Mouse (Mus musculus) liver, embryonic 12.5 days (tissue): ENCODE measurements around the gene Hoxc8. TPM values are rescaled to one million over a fixed set of nuclear protein-coding genes. Genes with fewer than 3 reads are reported as not detected.
A peak's percentile ranks its signal among the peaks of the same experiment; 100 is the strongest.

ENCODE experiments used
- ATAC-seq: fragments of 200-750 bp; cut with Nextera tagmentation; 2 replicates; pipeline ENCODE4 v1.8.0; 2017; ENCODE audit warnings: moderate number of reproducible peaks, mild to moderate bottlenecking, moderate library complexity
- H3K27ac ChIP-seq: fragments of 300-500 bp; sonication (generic); 2 replicates; pipeline ENCODE4 v1.5.1; 2016; ENCODE audit warnings: mild to moderate bottlenecking
- H3K27me3 ChIP-seq: fragments of 300-500 bp; sonication (generic); replicated peaks from 2 replicates; pipeline ENCODE4 v1.6.1; 2016; ENCODE audit warnings: mild to moderate bottlenecking, moderate library complexity
- H3K36me3 ChIP-seq: fragments of 300-500 bp; sonication (generic); 2 replicates; pipeline ENCODE4 v1.6.1; 2016; ENCODE audit warnings: mild to moderate bottlenecking, moderate library complexity
- H3K4me1 ChIP-seq: fragments of 300-500 bp; sonication (generic); 2 replicates; pipeline ENCODE4 v1.6.1; 2016
- H3K4me2 ChIP-seq: fragments of 300-500 bp; sonication (generic); 2 replicates; pipeline ENCODE4 v1.6.1; 2016; ENCODE audit warnings: mild to moderate bottlenecking, moderate library complexity
- H3K4me3 ChIP-seq: fragments of 300-500 bp; sonication (generic); 2 replicates; pipeline ENCODE4 v1.5.1; 2016; ENCODE audit warnings: mild to moderate bottlenecking, moderate library complexity
- H3K9ac ChIP-seq: fragments of 300-500 bp; sonication (generic); 2 replicates; pipeline ENCODE4 v1.6.1; 2016; ENCODE audit warnings: mild to moderate bottlenecking, moderate library complexity
- H3K9me3 ChIP-seq: fragments of 300-500 bp; sonication (generic); replicated peaks from 2 replicates; pipeline ENCODE4 v1.6.1; 2016; ENCODE audit warnings: mild to moderate bottlenecking, moderate library complexity
- WGBS: fragments of 180-500 bp; shearing (Covaris S2); methylation state at CpG from one replicate; pipeline ENCODE4 v1.1.7; 2016; ENCODE audit not compliant: insufficient replicate concordance; 5-methylcytosine and 5-hydroxymethylcytosine counted together
- polyA plus RNA-seq: library from polyadenylated mRNA; unstranded; fragments of >200 nt; fragmentation: Nextera tagmentation; extraction: Ambion mirVana; gene quantifications from 2 replicates; pipeline ENCODE4 v1.2.1, GENCODE M21; 2016

Hoxc8 gene
- polyA plus RNA-seq, 1 experiment from 2014 or later: 0.08 TPM

DNA sequence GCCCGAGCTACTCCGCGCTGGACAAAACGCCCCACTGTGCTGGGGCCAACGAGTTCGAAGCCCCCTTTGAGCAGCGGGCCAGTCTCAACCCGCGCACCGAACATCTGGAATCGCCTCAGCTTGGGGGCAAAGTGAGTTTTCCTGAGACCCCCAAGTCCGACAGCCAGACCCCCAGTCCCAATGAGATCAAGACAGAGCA lies 23.2 kb upstream of the Hoxc8 start, which contains the start of gene Hoxc5:
Hoxc5 (plus strand) TSS at position 132 of the 199 bp plus-strand sequence.
- no peaks in the 10 kb centered on the region for H3K4me1 ChIP-seq
- peak within 1 kb of the TSS; percentile 9; the same call in 1 of the 2 replicates for H3K4me3 ChIP-seq
- H3K27me3 ChIP-seq: peaks cover 99% of the 10 kb centered on the region
- H3K9me3 ChIP-seq: no peaks in the 10 kb centered on the region
- WGBS: 6% methylated on average over 12 of the region's 12 CpGs
- H3K36me3 ChIP-seq: no peaks in the 10 kb centered on the region
- no peak within 1 kb of the TSS for H3K9ac ChIP-seq
- no peak for ATAC-seq
- no peak within 1 kb of the TSS for H3K27ac ChIP-seq
- H3K4me2 ChIP-seq: peak within 1 kb of the TSS; percentile 27; the same call in 1 of the 2 replicates

DNA sequence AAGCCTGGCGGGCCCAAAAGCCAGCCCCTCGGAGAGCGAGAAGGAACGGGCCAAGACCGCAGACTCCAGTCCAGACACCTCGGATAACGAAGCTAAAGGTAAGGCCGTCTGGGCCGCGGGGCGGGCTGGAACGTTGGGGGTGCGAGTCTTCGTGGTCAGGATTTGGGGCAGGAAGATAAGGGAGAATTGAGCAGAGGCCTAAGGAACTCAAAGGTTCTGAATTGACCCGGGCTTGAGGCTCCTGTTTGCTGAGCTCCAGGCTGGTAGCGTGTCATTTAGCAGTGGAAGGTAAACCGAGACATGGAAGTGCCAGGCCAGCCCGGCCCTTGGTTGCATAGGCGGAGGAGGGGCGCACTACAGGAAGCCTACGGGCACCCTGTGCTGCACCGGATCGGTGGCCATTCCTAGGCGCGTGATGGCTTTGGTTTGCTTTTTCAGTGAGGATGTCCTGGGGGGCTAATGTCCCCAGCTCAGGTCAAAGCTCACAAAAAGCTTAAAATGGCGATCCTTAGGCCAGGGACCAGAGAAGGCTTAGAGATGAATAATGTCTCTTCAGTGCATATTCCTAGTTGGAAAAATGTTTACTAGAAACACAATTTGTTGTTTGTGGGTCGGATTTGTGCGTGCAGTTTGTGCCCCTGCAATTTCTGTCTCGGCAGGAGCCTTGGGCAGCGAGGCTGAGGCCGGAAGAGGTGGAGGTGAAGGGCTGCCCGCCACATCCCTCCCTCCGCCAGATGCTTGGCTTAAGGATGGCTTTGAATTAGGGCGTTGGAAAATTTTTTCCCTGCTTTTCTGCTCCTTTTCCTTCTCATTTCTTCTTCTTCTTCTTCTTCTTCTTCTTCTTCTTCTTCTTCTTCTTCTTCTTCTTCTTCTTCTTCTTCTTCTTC lies 22.7 kb upstream of the Hoxc8 start:
- H3K9me3 ChIP-seq: no peaks in the 10 kb centered on the region
- ATAC-seq: no peak
- WGBS: 4% methylated on average over 34 of the region's 34 CpGs
- H3K4me1 ChIP-seq: no peaks in the 10 kb centered on the region
- H3K36me3 ChIP-seq: no peaks in the 10 kb centered on the region
- H3K9ac ChIP-seq: no peak overlapping the region
- H3K27ac ChIP-seq: no peak overlapping the region
- no peak overlapping the region for H3K4me3 ChIP-seq
- H3K4me2 ChIP-seq: no peak overlapping the region
- peaks cover 99% of the 10 kb centered on the region for H3K27me3 ChIP-seq

DNA sequence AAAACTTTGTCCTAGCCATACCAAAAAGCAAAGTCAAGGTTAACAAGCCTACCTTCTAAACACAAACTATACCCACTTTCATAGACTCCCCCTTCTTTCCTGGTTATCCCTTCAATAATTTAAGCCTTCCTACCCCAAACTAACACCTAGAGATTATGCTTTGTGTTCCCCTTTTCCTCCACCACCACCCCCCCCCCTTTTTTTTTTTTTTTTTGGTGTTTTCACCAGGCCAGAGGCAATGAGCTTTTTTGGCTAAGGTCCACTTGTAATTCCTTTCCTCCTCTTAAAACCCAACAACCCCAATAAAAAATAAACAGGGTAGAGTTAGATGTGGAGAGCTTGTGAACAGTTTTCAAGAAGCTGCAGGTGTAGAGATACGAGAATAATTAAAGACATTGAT lies 21.1 kb upstream of the Hoxc8 start:
- no peak overlapping the region for H3K27ac ChIP-seq
- WGBS: 7% methylated on average over 1 of the region's 1 CpGs
- H3K9ac ChIP-seq: no peak overlapping the region
- H3K4me2 ChIP-seq: no peak overlapping the region
- ATAC-seq: no peak
- H3K27me3 ChIP-seq: peaks cover 99% of the 10 kb centered on the region
- H3K4me1 ChIP-seq: no peaks in the 10 kb centered on the region
- no peaks in the 10 kb centered on the region for H3K9me3 ChIP-seq
- H3K4me3 ChIP-seq: no peak overlapping the region
- H3K36me3 ChIP-seq: no peaks in the 10 kb centered on the region

DNA sequence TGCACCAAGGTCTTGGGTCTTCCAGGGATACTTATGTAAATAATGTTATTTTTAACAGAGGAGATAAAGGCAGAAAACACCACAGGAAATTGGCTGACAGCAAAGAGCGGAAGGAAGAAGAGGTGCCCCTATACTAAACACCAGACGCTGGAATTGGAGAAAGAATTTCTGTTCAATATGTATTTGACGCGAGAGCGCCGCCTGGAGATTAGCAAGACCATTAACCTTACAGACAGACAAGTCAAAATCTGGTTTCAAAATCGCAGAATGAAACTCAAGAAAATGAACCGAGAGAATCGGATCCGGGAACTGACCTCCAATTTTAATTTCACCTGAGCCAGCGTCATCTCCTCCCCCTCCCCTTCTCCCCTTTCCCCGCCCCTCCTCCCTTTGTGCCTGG lies 19.7 kb upstream of the Hoxc8 start:
- Histone ChIP-seq H3K4me1 (no peaks in the 10 kb centered on the region), H3K4me3 (no peak overlapping the region), H3K36me3 (no peaks in the 10 kb centered on the region), H3K9ac (no peak overlapping the region), H3K27me3 (peaks cover 99% of the 10 kb centered on the region), H3K9me3 (no peaks in the 10 kb centered on the region), H3K27ac (no peak overlapping the region), H3K4me2 (no peak overlapping the region)
- 3% methylated on average over 12 of the region's 12 CpGs for WGBS
- no peak for ATAC-seq

DNA sequence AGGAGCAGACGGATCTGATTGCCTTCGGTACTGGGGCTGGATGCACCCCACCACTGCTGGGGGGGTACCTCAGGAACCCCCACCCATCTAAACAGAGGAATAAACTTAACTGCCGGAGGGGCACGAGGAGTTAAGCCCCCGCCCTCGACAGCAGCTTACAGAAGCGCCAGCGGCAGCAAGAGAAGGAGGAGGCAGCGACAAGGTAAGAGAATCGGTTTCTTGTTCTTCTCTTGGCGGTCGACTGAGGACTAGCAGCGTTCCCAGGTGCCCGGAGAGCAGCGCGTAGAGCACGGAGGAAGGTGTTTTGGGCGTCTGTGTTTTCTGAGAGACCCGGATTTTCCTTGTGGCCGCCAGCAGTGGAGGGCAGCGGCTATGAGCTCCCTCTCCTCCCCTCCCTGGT lies 18.2 kb upstream of the Hoxc8 start:
- H3K9ac ChIP-seq: no peak overlapping the region
- H3K27ac ChIP-seq: no peak overlapping the region
- WGBS: 2% methylated on average over 21 of the region's 21 CpGs
- no peaks in the 10 kb centered on the region for H3K4me1 ChIP-seq
- no peak overlapping the region for H3K4me2 ChIP-seq
- H3K9me3 ChIP-seq: no peaks in the 10 kb centered on the region
- H3K4me3 ChIP-seq: no peak overlapping the region
- ATAC-seq: no peak
- H3K36me3 ChIP-seq: no peaks in the 10 kb centered on the region
- peaks cover 99% of the 10 kb centered on the region for H3K27me3 ChIP-seq

DNA sequence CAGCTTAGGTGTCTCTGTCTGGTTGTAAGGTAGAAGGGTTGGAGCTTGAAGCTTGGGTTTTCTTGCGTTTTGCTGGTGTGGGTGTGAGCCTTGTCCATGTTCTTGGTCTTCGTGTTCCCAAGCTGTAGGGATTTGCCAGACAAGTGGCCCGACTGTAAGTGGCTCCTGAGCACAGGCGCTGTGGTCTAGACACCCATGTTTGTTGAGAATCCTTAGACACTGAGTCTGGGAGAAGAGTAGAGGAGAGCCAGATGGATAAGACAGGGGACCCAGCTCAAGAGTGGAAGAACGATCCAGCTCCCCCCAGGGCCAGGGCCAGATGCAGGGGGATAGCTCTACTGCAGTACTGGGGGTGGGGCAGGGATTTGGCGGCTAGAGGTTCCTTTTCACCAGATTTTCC lies 17.7 kb upstream of the Hoxc8 start:
- Histone ChIP-seq H3K4me3 (no peak overlapping the region), H3K4me2 (no peak overlapping the region), H3K27ac (no peak overlapping the region), H3K36me3 (no peaks in the 10 kb centered on the region), H3K27me3 (peaks cover 99% of the 10 kb centered on the region), H3K9ac (no peak overlapping the region), H3K9me3 (no peaks in the 10 kb centered on the region), H3K4me1 (no peaks in the 10 kb centered on the region)
- WGBS: 4% methylated on average over 6 of the region's 6 CpGs
- no peak for ATAC-seq

DNA sequence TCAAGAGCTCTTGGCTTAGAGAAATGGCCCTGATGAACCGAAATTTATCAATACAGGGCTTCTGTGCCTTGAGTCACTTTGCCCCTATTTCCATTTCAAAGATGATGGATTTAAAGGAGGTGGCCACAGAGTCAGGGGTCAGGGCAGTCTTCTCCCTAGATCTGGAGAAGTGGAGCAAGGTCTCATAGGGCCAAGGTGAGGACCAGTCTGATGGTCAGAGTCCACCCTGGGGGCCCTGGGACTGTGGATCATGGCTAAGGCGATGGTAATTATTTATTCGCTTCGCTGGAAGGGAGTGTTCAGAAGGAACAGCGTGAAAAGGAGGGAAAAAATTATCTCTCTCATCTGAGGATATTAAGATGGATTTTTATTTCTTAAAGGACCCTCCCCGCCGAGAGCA lies 15.4 kb upstream of the Hoxc8 start:
- no peak overlapping the region for H3K27ac ChIP-seq
- H3K4me2 ChIP-seq: no peak overlapping the region
- H3K4me1 ChIP-seq: no peaks in the 10 kb centered on the region
- ATAC-seq: no peak
- H3K9me3 ChIP-seq: no peaks in the 10 kb centered on the region
- H3K4me3 ChIP-seq: no peak overlapping the region
- peaks cover 100% of the 10 kb centered on the region for H3K27me3 ChIP-seq
- 5% methylated on average over 7 of the region's 7 CpGs for WGBS
- H3K36me3 ChIP-seq: no peaks in the 10 kb centered on the region
- H3K9ac ChIP-seq: no peak overlapping the region

DNA sequence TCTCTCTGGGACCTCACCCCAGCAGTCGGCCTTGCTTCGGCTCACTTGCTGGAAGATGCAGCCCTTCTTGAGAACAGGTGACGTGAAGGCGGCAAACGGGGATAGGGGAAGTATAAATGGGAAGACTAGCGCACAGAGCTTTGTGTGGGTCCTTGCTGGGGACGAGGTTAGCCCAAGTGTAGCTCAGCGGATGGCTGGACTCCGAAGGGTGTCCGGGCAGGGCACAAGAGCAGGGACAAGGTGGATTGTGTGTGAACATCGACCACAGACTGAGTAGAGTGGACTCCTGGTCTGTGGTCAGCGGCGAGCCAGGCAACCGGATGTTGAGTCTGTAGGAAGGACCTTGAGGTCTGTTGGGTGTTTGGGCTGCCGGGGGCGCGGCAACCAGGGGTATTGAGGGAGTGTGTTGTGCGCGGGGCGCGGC lies 14.7 kb upstream of the Hoxc8 start:
- no peaks in the 10 kb centered on the region for H3K36me3 ChIP-seq
- H3K4me2 ChIP-seq: no peak overlapping the region
- no peaks in the 10 kb centered on the region for H3K4me1 ChIP-seq

DNA sequence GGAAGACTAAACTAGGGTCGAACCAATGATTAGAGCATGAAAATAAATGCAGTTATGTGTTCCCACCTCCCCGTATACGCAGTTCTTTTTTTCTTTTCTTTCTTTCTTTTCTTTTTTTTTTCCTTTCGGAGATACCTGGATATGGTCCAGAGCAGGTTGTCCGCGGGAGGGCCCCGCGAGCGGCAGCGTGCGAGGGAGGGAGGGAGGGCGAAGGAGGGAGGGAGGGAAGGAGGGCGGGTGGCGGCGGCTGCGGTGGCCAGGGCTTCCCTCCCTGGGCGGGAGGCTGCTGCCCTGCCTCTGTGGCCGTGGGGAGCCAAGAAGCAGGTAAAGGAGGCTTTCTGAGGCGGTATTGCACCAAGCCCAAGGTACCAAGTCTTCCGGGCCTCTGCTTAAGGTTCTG lies 14.2 kb upstream of the Hoxc8 start, which contains the start of gene Hoxc9:
Hoxc9 (plus strand) TSS at position 269 of the 400 bp plus-strand sequence.
- H3K4me3 ChIP-seq: peak within 1 kb of the TSS; percentile 13
- H3K4me2 ChIP-seq: peak within 1 kb of the TSS; percentile 28
- no peak for ATAC-seq
- under 1% methylated on average over 9 of the region's 20 CpGs for WGBS
- no peaks in the 10 kb centered on the region for H3K36me3 ChIP-seq
- peaks cover 100% of the 10 kb centered on the region for H3K27me3 ChIP-seq
- H3K27ac ChIP-seq: no peak within 1 kb of the TSS
- no peaks in the 10 kb centered on the region for H3K9me3 ChIP-seq
- H3K9ac ChIP-seq: no peak within 1 kb of the TSS
- no peaks in the 10 kb centered on the region for H3K4me1 ChIP-seq

More for the DNA sequence above, 14.7 kb upstream of the Hoxc8 start:
- H3K9me3 ChIP-seq: no peaks in the 10 kb centered on the region
- H3K9ac ChIP-seq: no peak overlapping the region
- ATAC-seq: no peak
- 3% methylated on average over 21 of the region's 21 CpGs for WGBS
- no peak overlapping the region for H3K4me3 ChIP-seq
- peaks cover 100% of the 10 kb centered on the region for H3K27me3 ChIP-seq
- H3K27ac ChIP-seq: no peak overlapping the region

DNA sequence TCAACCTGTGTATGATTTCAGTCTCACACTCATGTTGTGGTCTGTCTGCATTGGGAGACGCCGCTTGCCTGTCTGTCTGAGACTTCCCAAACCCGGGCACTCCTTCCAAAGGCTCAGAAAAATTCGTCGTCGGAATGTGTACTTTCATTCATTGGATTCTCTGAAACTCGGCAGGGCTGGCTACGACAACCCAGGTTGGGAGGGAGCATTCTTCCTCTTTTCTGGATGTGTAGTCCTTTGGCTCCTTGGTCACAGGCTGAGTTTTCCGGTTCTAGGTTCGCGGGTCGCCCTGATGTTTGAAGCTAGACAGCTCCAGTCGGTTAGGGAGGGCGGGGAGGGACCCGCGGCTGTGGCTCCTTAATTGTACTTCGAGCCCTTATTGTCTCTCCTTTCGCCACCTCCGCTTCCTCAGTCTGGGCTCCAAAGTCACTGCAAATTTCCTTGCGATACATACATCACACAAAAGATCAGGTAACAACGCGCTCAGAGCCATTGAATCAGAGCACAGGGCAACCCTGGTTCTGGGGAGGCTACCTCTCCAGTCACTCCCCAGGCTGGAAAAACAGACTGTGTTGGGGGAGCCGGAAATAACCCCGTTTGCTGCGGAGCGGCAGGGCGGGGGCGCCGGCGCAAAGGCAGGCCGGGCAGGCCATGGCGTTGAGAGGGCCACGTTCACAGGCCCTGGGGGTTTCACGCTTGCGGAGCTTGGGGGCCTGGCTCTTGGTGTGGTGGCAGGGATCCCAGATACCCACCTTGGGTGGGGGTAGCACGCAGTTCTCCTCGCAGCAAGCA lies 13.6 kb upstream of the Hoxc8 start:
- Histone ChIP-seq H3K4me1 (0 out of 2 replicates have a peak, but pooled peaks cover 3% of the 10 kb centered on the region), H3K9me3 (no peaks in the 10 kb centered on the region), H3K27ac (no peak overlapping the region), H3K9ac (no peak overlapping the region), H3K27me3 (peaks cover 100% of the 10 kb centered on the region), H3K4me3 (peak overlapping the region; percentile 13), H3K36me3 (no peaks in the 10 kb centered on the region), H3K4me2 (peak overlapping the region; percentile 28)
- 2% methylated on average over 37 of the region's 37 CpGs for WGBS
- no peak for ATAC-seq

DNA sequence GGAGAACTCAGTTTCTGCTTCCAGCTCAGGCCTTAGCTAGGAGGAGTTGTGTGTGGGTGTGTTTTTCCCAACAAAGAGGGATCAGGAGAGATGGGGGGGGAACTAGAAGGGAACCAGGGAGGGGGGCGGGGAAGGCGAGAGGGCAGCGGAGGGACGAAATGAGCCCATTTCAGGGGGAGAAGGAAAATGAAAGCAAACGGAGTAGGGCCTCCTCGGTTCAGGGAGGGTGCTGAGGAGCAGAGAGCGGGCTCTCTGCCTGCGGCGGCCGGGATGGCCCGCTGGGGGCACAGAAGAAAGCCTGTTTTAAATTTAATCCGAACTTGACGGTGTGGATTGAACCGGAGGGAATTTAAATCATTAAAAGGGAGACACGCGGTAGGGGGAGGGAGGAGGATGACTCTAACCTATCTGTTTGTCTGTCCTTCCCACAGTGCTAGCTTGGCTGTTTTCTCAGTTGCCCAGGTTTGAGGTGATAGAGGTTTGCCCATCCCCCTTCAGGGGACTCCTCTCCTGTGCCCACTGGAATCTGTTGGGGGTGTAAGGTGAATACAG lies 12.9 kb upstream of the Hoxc8 start:
- no peak overlapping the region for H3K27ac ChIP-seq
- WGBS: 4% methylated on average over 16 of the region's 16 CpGs
- H3K4me3 ChIP-seq: peak overlapping the region; percentile 13
- 0 out of 2 replicates have a peak, but pooled peaks cover 5% of the 10 kb centered on the region for H3K4me1 ChIP-seq
- H3K27me3 ChIP-seq: peaks cover 100% of the 10 kb centered on the region
- H3K9me3 ChIP-seq: no peaks in the 10 kb centered on the region
- ATAC-seq: no peak
- H3K4me2 ChIP-seq: peak overlapping the region; percentile 28
- no peak overlapping the region for H3K9ac ChIP-seq
- no peaks in the 10 kb centered on the region for H3K36me3 ChIP-seq
